Mouse (Mus musculus): ENCODE data around the gene Emsy.

Gene Emsy

GRCm38 (mm10) chr7:98665726-98666125 lies 9.1 kb upstream of the Emsy start:
- no peak for DNase-seq

- no peak for DNase-seq
Measured at GRCm38 (mm10) chr7:98665166-98665565, 8.6 kb upstream of the Emsy start.

GRCm38 (mm10) chr7:98655681-98656530 lies 677 bp downstream of the Emsy start:
- DNase-seq: peak; percentile 85

DNA sequence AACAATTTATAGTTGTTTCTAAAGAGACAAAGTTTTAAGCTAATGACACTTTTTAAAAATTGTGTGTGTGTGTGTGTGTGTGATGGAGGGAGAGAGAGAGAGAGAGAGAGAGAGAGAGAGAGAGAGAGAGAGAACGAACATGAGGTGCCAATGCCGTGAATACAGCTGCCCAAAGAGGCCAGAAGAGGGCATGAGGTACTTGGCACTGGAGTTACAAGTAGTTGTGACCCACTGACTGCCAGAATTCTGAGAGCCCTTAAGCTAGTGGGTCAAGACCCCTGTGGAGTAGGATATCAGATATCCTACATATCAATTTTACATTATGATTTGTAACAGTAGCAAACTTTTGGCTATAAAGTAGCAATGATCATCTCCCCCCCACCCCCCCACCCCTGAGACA lies 4.9 kb downstream of the Emsy start:
- no peak for DNase-seq

DNA sequence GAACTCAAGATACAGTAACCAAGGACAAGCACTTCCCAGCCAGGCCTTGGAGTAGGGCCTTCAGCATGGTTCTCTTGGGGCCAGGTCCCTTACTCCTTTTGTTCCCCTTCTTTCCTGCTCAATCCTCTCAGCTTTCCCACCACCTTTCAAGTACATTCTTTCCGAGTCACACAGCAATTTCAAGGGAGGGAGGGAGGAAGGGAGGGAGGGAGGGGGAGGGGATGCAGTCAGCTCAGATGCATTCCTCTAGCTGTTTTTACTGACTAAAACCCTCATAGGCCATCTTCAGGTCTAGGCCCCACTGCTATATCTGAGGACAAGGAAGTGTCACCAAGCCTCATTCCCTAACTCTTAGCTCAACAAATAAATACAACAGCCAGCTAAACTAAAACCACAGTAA lies 12.3 kb downstream of the Emsy start:
- no peak for DNase-seq

DNA sequence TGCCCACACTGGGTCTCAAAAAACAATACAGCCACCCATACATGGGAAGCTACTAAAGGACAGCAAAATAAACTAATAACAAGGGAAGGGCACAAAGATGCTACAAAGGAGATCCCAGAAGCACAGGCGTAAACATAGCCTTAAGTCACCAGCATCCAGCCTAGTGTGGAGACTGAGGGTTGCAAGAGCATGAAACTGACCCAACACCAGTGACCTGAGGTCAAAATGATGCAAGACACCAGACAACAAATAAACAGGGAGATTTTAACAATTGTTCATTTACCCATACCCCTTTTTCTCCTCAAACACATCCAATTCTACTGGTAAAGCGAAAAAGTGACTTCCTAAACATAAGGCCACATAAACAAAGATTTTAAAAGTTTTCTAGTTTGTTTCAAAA lies 20.0 kb downstream of the Emsy start:
- no peak for DNase-seq

- no peak for DNase-seq
Measured at GRCm38 (mm10) chr7:98633032-98633431, 23.6 kb downstream of the Emsy start.

DNA sequence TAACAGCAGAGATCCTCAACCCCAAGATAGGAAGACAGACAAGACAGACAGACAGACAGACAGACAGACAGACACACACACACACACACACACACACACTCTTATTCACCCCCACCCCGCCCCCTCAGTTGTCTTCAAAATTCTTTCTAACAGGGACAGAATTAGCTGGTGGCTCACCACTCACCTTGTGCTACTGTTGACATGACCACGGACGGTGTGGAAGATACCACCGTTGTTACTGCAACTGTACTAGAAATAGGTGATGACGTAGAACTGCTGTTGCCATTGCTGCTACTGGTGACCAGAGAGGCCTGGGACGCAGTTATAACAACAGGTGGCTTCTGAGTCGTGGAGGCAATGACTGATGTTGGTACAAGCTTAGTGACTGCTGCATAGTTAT lies 26.6 kb downstream of the Emsy start:
- DNase-seq: no peak

- no peak for DNase-seq
Measured at GRCm38 (mm10) chr7:98617739-98618138, 38.8 kb downstream of the Emsy start.

DNA sequence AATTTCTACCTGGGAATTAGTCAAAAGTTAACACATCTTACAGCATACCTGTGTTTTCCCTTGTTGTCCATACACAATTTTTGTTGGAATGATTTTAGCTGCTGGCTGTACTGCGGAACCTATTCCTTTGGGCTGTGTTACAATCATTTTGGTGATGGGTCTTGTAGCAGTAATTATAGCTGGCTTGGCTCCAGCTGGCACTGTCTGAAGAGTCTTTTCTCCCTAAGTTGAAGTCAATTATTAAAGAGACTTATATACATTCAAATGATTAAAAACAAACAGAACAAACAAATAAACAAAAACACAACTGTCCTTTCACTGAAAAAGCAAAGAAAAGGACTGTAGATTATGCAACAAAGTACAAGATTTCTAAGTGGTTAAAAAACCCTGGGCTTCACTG lies 43.6 kb downstream of the Emsy start:
- DNase-seq: no peak

DNA sequence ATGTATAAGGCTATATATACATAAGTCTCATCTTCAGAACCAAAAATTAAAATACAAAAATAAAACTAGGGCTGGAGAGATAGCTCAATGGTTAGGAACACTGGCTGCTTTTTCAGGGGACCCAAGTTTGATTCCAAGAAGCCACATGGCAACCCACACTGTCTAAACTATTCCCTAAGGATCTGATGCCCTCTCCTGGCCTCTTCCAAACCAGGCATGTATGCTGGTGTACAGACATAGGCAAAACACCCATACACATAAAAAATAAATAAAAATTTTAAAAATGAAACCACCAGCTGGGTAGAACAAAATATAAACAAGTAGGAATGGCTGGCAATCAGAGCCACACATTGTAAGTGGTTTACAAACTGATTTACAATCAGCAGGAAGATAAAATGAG lies 48.1 kb downstream of the Emsy start:
- DNase-seq: no peak

DNA sequence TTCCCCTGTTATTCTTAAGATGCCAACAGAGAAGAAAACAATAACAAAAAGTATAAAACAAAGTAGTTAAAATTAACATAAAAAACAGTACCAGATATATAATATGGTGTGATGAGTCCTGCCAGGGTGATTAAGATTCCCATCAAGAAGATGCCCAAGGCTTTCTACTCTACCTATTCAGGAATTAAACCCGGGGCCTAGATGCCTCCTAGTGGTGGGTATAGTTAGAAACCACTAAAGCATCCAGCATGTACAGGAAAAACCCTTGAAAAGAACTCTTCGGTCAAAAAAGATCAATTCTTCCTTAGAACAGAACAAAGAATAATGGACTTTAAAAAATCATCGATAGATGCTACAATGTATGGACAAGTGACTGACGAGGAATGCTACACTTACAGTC lies 49.4 kb downstream of the Emsy start:
- DNase-seq: no peak

GRCm38 (mm10) chr7:98601715-98602114 lies 54.9 kb downstream of the Emsy start:
- peak; percentile 14 for DNase-seq

- DNase-seq: no peak
Measured at GRCm38 (mm10) chr7:98597402-98597801, 59.2 kb downstream of the Emsy start.

DNA sequence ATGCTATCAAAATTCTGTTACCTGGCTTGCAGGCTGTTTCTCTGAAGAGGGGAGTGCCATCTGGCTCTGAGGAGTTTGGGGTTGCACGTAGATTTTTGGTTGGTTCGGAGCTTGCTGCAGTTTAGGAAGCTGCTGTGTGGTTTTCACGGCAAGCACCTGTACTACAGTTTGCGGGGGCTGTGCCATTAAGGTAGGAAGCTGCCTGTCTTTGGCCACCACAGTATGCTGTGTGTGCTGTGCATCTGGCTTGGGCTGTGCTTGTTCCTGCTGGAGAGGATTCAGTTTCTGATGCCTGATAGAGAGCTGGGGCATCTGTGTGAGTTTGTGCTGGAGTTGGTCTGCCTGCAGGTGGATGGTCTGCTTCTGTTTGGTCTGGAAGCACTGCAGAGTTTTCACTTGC lies 61.9 kb downstream of the Emsy start:
- DNase-seq: no peak

GRCm38 (mm10) chr7:98593276-98593675 lies 63.3 kb downstream of the Emsy start:
- DNase-seq: no peak

- no peak for DNase-seq
Measured at GRCm38 (mm10) chr7:98589028-98589427, 67.6 kb downstream of the Emsy start.

- no peak for DNase-seq
Measured at GRCm38 (mm10) chr7:98586313-98586712, 70.3 kb downstream of the Emsy start.

GRCm38 (mm10) chr7:98584555-98584954 lies 72.0 kb downstream of the Emsy start:
- DNase-seq: no peak

GRCm38 (mm10) chr7:98581266-98581665 lies 75.3 kb downstream of the Emsy start:
- DNase-seq: no peak

- peak; percentile 35 for DNase-seq
Measured at GRCm38 (mm10) chr7:98580441-98580840, 76.1 kb downstream of the Emsy start.

DNA sequence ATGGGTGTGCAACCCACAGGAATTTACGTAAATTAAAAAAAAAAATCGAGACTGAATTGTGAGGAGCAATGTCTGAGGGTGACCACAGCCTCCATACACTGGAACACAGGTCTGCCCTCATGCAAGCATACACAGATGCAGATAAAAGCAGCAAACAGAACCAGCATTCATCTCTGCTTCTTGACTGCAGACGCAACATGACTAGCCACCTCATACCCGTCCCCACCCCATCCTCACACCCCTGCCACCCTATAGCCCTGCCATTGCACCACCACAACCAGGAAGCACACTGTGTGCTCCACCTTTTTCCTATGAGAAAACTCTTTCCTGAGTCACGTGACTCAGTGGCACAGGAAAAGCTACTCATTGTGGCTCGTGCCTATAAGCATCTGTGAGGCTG lies 76.9 kb downstream of the Emsy start:
- no peak for DNase-seq

GRCm38 (mm10) chr7:98577461-98577860 lies 79.1 kb downstream of the Emsy start:
- no peak for DNase-seq

DNA sequence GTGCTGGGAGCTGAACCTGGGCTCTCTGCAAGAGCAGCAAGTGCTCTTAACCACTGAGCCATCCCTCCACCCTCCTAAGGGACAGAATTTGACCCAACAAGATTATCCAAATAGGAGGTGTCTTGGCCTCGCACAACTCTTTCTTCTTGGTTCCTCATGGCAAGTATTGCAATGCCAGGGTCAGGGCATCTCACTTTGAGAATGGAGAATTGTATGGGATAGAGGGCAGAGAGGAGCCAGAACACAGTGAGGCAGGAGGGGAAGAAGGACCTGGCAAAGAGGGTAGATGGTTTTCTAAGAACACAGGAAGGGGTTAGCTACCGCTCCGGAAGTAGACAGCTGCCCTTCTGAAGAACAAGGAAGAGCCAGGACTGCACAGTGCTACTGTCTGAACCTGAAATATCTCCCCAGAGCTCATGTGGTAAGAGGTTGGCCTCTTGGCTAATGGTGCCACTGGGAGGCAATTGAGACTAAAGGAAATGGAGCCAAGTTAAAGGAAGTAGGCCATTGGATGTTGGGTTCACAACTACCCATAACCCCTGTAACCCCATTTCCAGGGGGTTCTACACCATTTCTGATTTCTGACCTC lies 80.8 kb downstream of the Emsy start:
- no peak for DNase-seq

GRCm38 (mm10) chr7:98574771-98575191 lies 81.8 kb downstream of the Emsy start:
- peak; percentile 61 for DNase-seq
